Mouse (Mus musculus): Measurements from ENCODE around the gene Orai3.
A peak's percentile ranks its signal among the peaks of the same experiment; 100 is the strongest.
"Not testable (repeated sequence)": the region's sequence is repeated elsewhere in the genome, so short reads cannot be mapped to it uniquely, and the experiment has no call there.

Gene Orai3

GRCm38 (mm10) chr7:127763642-127764041 is 6.0 kb upstream of the Orai3 start:
- DNase-seq (ENCODE audit: low spot score in 2 of 2), result no peak

GRCm38 (mm10) chr7:127765756-127766155 is 3.9 kb upstream of the Orai3 start:
- DNase-seq (ENCODE audit: low spot score in 2 of 2), result no peak

- DNase-seq (ENCODE audit: low spot score in 2 of 2), result no peak
These were observed 2.6 kb upstream of the Orai3 start for GRCm38 (mm10) chr7:127766851-127767609.

GRCm38 (mm10) chr7:127767671-127768345 is 1.8 kb upstream of the Orai3 start:
- no peak for DNase-seq (ENCODE audit: low spot score in 2 of 2)

DNA sequence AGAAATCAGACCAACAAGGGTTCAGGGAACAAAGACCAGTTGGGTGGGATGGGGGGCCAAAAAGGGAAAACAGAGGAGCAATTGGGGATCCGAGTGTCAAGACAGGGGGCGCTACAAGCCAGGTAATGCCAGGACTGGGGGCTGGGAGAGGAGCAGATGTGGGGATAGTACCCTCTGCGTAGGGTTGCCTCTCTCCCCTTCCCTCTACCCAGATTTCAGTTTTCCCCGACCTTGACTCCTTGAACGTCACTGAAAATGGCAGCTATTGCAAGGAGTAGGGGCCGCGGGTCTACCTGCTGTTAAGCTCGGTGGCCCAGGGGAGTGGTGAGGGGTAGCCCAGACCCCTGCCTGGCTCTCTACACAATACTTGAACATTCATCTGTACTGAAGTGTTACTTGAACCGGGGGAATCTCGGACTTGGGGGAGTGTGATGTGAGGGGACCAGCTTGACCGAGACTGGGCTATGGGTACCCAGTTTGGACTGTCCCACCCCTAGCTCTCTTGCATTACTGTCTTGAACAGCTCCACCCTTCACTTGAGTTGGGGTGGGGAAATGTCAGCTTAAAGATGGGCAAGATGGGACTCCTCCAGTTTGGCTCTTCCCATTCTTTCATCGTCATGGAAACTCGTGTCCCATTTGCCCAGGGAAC is 1.1 kb upstream of the Orai3 start:
- DNase-seq (ENCODE audit: low spot score in 2 of 2), result no peak

- DNase-seq (ENCODE audit: low spot score in 2 of 2), result peak; percentile 98 to 99
These were observed 520 bp upstream of the Orai3 start for GRCm38 (mm10) chr7:127768997-127769593.

GRCm38 (mm10) chr7:127770039-127770905 is 657 bp downstream of the Orai3 start:
- peak in 1 of 2 experiments; percentile 46 for DNase-seq (ENCODE audit: low spot score in 2 of 2)

- DNase-seq (ENCODE audit: low spot score in 2 of 2), result no peak
These were observed 1.6 kb downstream of the Orai3 start for GRCm38 (mm10) chr7:127771262-127771661.

- no peak for DNase-seq (ENCODE audit: low spot score in 2 of 2)
These were observed 2.5 kb downstream of the Orai3 start for GRCm38 (mm10) chr7:127772080-127772479.

GRCm38 (mm10) chr7:127772557-127772956 is 2.9 kb downstream of the Orai3 start:
- no peak for DNase-seq (ENCODE audit: low spot score in 2 of 2)

DNA sequence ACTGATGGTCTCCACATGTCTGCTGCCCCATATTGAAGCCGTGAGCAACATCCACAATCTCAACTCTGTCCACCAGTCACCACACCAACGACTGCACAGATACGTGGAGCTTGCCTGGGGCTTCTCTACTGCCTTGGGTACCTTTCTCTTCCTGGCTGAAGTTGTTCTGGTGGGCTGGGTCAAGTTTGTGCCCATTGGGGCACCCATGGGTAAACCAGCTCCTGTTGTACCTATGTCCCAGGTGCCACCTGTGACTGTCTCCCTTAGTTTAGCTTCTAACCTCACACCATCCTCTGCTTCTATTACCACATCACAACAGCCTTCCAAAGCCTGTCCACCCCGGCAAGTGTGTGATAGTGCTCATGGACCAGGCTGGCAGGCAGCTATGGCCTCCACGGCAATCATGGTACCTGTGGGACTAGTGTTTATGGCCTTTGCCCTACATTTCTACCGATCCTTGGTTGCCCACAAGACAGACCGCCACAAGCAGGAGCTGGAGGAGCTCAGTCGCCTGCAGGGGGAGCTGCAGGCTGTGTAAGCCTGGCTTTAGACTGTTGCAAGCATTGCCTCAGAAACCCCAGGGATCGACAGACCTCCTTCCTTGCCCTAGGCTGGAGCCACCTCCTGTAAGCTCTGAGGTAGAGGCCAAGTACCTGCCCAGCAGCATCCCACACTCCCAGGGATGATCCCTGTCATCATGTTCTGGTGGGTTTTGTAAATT is 4.2 kb downstream of the Orai3 start:
- DNase-seq (ENCODE audit: low spot score in 2 of 2), result peak in 1 of 2 experiments; percentile 45

DNA sequence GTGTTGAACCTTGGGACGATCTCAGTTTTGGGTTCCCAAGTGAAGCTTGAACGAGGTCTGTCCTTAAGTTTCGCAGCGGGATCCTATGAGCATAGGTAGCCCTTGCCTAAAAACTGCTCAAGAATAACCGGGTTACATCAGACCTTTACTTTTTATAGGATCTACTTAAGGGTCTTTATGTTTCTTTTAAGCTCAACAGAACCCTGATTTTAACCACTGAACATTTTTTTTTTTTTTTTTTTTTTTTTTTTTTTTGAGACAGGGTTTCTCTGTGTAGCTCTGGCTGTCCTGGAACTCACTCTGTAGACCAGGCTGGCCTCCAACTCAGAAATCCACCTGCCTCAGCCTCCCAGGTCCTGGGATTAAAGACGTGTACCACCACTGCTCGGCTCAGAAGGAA is 6.2 kb downstream of the Orai3 start:
- DNase-seq (ENCODE audit: low spot score in 2 of 2), result not testable (repeated sequence)

- DNase-seq (ENCODE audit: low spot score in 2 of 2), result peak; percentile 75 to 84
These were observed 6.8 kb downstream of the Orai3 start, which contains the start of gene Setd1a for GRCm38 (mm10) chr7:127776426-127776825. TSS of gene Setd1a (plus strand) at chr7:127776670.

DNA sequence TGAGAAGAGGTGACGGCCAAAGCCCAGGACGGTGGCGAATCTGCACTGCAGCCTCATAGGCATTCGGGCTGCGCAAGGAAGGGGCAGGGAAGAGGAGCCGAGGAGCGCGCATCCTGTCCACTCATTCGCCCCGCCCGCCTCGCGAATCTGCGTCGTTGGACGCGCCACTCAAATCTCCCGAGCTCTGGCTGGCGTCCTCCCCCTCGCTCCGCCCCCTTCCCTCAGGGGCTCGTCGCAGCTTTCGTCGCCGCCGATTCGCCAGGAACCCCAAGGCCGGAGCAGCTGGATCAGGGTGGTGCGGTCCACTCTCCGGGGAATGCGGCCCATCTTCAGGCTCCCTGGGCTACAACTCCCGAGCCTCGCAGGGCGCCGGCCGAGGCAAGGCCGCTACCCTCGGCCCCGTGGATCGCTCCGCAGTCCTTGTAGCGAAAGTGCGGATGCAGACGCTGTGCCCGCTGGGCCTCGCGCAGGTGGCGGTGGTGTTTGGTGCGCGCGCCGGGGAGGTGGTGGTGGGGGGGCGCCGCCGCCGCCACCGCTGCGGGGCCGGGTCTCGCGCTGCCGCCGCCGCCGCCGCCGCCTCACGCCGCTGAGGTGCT is 7.4 kb downstream of the Orai3 start:
- DNase-seq (ENCODE audit: low spot score in 2 of 2), result peak; percentile 93 to 96

- peak in 1 of 2 experiments; percentile 38 for DNase-seq (ENCODE audit: low spot score in 2 of 2)
These were observed 8.1 kb downstream of the Orai3 start for GRCm38 (mm10) chr7:127777474-127778266.

DNA sequence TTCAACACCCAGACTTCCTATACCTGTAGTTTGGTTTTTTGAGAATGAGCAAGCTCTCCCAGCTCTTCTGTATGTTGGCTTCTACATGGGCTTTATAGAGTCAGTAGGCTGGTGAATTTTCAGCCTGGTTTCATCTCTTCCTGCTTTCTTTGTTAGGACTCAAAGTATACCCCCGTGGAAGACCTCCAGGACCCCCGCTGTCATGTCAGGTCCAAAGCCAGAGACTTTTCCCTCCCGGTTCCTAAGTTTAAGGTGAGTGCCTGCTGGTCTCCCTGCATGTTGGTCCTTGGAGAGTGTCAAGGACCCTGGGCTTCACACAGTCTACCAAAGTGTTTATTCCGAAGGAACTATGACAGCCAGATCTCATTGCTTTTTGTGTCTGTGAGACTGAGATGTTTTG is 8.7 kb downstream of the Orai3 start:
- no peak for DNase-seq (ENCODE audit: low spot score in 2 of 2)

GRCm38 (mm10) chr7:127785308-127785707 is 15.7 kb downstream of the Orai3 start, which contains the start of gene Gm49388:
TSS of gene Gm49388 (plus strand) at chr7:127785608.
- DNase-seq (ENCODE audit: low spot score in 2 of 2), result no peak

- no peak for DNase-seq (ENCODE audit: low spot score in 2 of 2)
These were observed 27.6 kb downstream of the Orai3 start for GRCm38 (mm10) chr7:127797076-127797845.

Data from heart, adult 9 months (tissue).